Mouse (Mus musculus) heart, postnatal 10 days (tissue): ENCODE measurements around the gene Gm20683. TPM values are rescaled to one million over a fixed set of nuclear protein-coding genes. Genes with fewer than 3 reads are reported as not detected.
"Not testable (repeated sequence)": the region's sequence is repeated elsewhere in the genome, so short reads cannot be mapped to it uniquely, and the experiment has no call there.

Experiments
- DNase-seq, 2 experiments: peaks; one replicate each; pipeline ENCODE4 v3.0.0; 2021
- intact Hi-C: fragments of 180-260 bp; cut with DNase I; formaldehyde crosslinking; loops from one replicate; pipeline ENCODE4 v1.15.1; 2025
- total RNA-seq, 2 experiments: library from RNA; stranded (reverse); gene quantifications; 2 replicates each; pipeline ENCODE4 v1.2.3; 2021

Gene Gm20683
- total RNA-seq, 2 experiments from 2014 or later: 4.2 to 4.7 TPM

- intact Hi-C loops: loop anchor here (2.0 kb wide), 1 partner anchor 44 kb away; the partner anchor contains the start of gene Rab40c
- DNase-seq: peak; percentile 94 to 97
Observed at GRCm38 (mm10) chr17:25874721-25875170, 33.2 kb upstream of the Gm20683 start, which contains the start of gene Mettl26. Mettl26 (plus strand) TSS chr17:25875074.

GRCm38 (mm10) chr17:25874148-25874720, 32.7 kb upstream of the Gm20683 start:
- no peak for DNase-seq
- intact Hi-C loops: loop anchor here (2.0 kb wide), 1 partner anchor 45 kb away; the partner anchor contains the start of gene Rab40c

- DNase-seq: no peak
- intact Hi-C loops: loop anchor here (2.0 kb wide), 1 partner anchor 45 kb away; the partner anchor contains the start of gene Rab40c
Observed at GRCm38 (mm10) chr17:25873405-25874147, 32.0 kb upstream of the Gm20683 start.

- intact Hi-C loops: no loop called here
- no peak for DNase-seq
Observed at GRCm38 (mm10) chr17:25872676-25873075, 31.1 kb upstream of the Gm20683 start.

- intact Hi-C loops, DNase-seq: not testable (repeated sequence)
Observed at GRCm38 (mm10) chr17:25871566-25871965, 30.0 kb upstream of the Gm20683 start.

- no peak for DNase-seq
- intact Hi-C loops: no loop called here
Observed at GRCm38 (mm10) chr17:25869954-25870353, 28.4 kb upstream of the Gm20683 start.

GRCm38 (mm10) chr17:25869498-25869897, 27.9 kb upstream of the Gm20683 start:
- intact Hi-C loops: no loop called here

GRCm38 (mm10) chr17:25868601-25869191, 27.1 kb upstream of the Gm20683 start, which contains the start of gene Mcrip2:
Mcrip2 (minus strand) TSS chr17:25868764.
- intact Hi-C loops: no loop called here
- DNase-seq: peak; percentile 87

More at GRCm38 (mm10) chr17:25869498-25869897, 27.9 kb upstream of the Gm20683 start:
- no peak for DNase-seq

- intact Hi-C loops: no loop called here
- DNase-seq: peak; percentile 72 to 82
Observed at GRCm38 (mm10) chr17:25867836-25868600, 26.5 kb upstream of the Gm20683 start.

- intact Hi-C loops: no loop called here
- no peak for DNase-seq
Observed at GRCm38 (mm10) chr17:25867509-25867835, 25.9 kb upstream of the Gm20683 start.

GRCm38 (mm10) chr17:25866172-25866571, 24.6 kb upstream of the Gm20683 start:
- intact Hi-C loops: no loop called here
- DNase-seq: no peak

GRCm38 (mm10) chr17:25865288-25865687, 23.7 kb upstream of the Gm20683 start:
- intact Hi-C loops: no loop called here

GRCm38 (mm10) chr17:25864311-25864710, 22.7 kb upstream of the Gm20683 start:
- intact Hi-C loops: no loop called here
- no peak for DNase-seq

More at GRCm38 (mm10) chr17:25865288-25865687, 23.7 kb upstream of the Gm20683 start:
- DNase-seq: no peak

GRCm38 (mm10) chr17:25863681-25864080, 22.1 kb upstream of the Gm20683 start:
- intact Hi-C loops: no loop called here
- DNase-seq: no peak

GRCm38 (mm10) chr17:25861704-25862612, 20.4 kb upstream of the Gm20683 start:
- intact Hi-C loops: no loop called here
- no peak for DNase-seq

- DNase-seq: peak; percentile 93
- intact Hi-C loops: no loop called here
Observed at GRCm38 (mm10) chr17:25860832-25861703, 19.5 kb upstream of the Gm20683 start, which contains the start of gene Wdr90. Wdr90 (minus strand) TSS chr17:25861501.

GRCm38 (mm10) chr17:25860229-25860628, 18.7 kb upstream of the Gm20683 start:
- intact Hi-C loops: no loop called here

GRCm38 (mm10) chr17:25844396-25844901, 2.9 kb upstream of the Gm20683 start, which contains the start of gene Rhot2:
Rhot2 (minus strand) TSS chr17:25844851.
- DNase-seq: peak; percentile 96 to 98
- intact Hi-C loops: no loop called here

More at GRCm38 (mm10) chr17:25860229-25860628, 18.7 kb upstream of the Gm20683 start:
- no peak for DNase-seq
